Mouse (Mus musculus) forebrain, postnatal 0 days (tissue): ENCODE data around the gene Wfdc11. TPM values are rescaled to one million over a fixed set of nuclear protein-coding genes. Genes with fewer than 3 reads are reported as not detected.

Experiments
- ATAC-seq: fragments of 200-750 bp; cut with Nextera tagmentation; 2 replicates; pipeline ENCODE4 v1.8.0; 2017; ENCODE audit warnings: mild to moderate bottlenecking, moderate library complexity
- DNase-seq: peaks from one replicate; pipeline ENCODE4 v3.0.0-alpha.2; 2015
- H3K27ac ChIP-seq: fragments of 300-500 bp; sonication (generic); 2 replicates; pipeline ENCODE4 v1.5.1; 2014; ENCODE audit warnings: low read depth, mild to moderate bottlenecking, antibody characterized with exemption, low read length, moderate library complexity, mixed read lengths
- H3K27me3 ChIP-seq: fragments of 300-500 bp; sonication (generic); 2 replicates; pipeline ENCODE4 v1.6.1; 2014; ENCODE audit warnings: mild to moderate bottlenecking, low read length, mixed read lengths; ENCODE audit not compliant: insufficient read depth
- H3K36me3 ChIP-seq: fragments of 300-500 bp; sonication (generic); 2 replicates; pipeline ENCODE4 v1.6.1; 2014; ENCODE audit warnings: mild to moderate bottlenecking, moderate library complexity; ENCODE audit not compliant: insufficient read depth
- H3K4me1 ChIP-seq: fragments of 300-500 bp; sonication (generic); 2 replicates; pipeline ENCODE4 v1.6.1; 2014; ENCODE audit warnings: antibody characterized with exemption; ENCODE audit not compliant: insufficient read depth
- H3K4me2 ChIP-seq: fragments of 300-500 bp; sonication (generic); 2 replicates; pipeline ENCODE4 v1.6.1; 2014; ENCODE audit warnings: low read depth, mild to moderate bottlenecking, moderate library complexity
- H3K4me3 ChIP-seq: fragments of 300-500 bp; sonication (generic); 2 replicates; pipeline ENCODE4 v1.5.1; 2014; ENCODE audit warnings: low read depth, low read length, mixed read lengths
- H3K9ac ChIP-seq: fragments of 300-500 bp; sonication (generic); 2 replicates; pipeline ENCODE4 v1.6.1; 2014; ENCODE audit warnings: mild to moderate bottlenecking
- H3K9me3 ChIP-seq: fragments of 300-500 bp; sonication (generic); 2 replicates; pipeline ENCODE4 v1.6.1; 2016; ENCODE audit warnings: low read length
- CTCF ChIP-seq: sonication (generic); IDR thresholded peaks from 2 replicates; pipeline ENCODE4 v1.5.1; 2016; ENCODE audit warnings: antibody characterized with exemption, control low read depth, low read depth
- WGBS: fragments of 180-500 bp; shearing (Covaris S2); extraction: QIAGEN DNeasy Blood & Tissue Kit; methylation state at CpG from one replicate; pipeline ENCODE4 v1.1.7; 2014; 5-methylcytosine and 5-hydroxymethylcytosine counted together
- polyA plus RNA-seq: library from polyadenylated mRNA; unstranded; fragments of >200 nt; fragmentation: Nextera tagmentation; extraction: Ambion mirVana; gene quantifications from 2 replicates; pipeline ENCODE4 v1.2.1, GENCODE M21; 2015
- total RNA-seq: library from RNA; depleted of rRNA; stranded (reverse); fragments of >200 nt; gene quantifications from 2 replicates; pipeline ENCODE4 v1.2.3, GENCODE M21; 2014

Gene Wfdc11
- total and polyA plus RNA-seq, 2 experiments from 2014 or later = not detected

DNA sequence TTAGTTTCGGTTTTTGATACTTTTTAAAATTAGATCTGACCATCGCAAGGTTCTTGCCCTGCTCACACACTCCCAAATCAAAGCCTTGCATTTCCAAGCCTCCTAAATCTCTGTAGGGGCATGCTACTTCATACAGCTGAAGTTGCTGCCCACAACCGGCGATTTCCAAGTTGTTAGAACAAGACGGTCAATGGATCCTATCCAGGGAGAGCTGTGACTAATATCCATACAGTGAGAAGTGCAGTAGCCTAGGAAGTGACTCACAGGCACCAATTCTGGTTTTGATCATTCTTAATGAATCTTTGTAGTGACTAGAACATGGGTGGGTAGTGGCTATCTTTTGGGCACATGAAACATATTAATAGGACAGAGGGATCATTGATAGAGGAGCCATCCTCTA is 27.9 kb upstream of the Wfdc11 start:
- Histone ChIP-seq H3K9me3 (no peaks in the 10 kb centered on the region), H3K4me2 (no peak overlapping the region), H3K27ac (no peak overlapping the region), H3K4me1 (no peaks in the 10 kb centered on the region), H3K4me3 (no peak overlapping the region), H3K27me3 (no peaks in the 10 kb centered on the region), H3K36me3 (no peaks in the 10 kb centered on the region), H3K9ac (no peak overlapping the region)
- 89% methylated on average over 5 of the region's 5 CpGs for WGBS
- TF ChIP-seq CTCF = no peak
- DNase-seq (no peak), ATAC-seq (no peak)

DNA sequence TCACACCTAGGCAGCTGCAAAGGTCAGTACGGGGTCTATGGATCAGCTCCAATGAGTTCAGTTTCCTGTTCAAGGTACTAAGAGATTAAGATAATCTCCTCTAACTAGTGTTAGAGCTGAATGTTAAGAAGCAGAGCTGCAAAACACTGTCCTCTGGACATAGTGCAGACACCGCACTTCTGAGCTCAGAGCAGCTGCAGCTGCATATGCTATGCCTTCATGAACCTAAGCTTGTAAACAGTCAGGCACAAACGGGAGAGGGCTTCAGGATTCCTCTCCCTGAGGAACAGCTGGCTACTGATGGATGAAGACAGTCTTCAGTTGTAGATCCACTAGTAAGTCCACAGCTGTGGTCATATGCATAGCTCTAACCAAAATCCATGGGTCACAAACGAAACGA is 27.1 kb upstream of the Wfdc11 start:
- Histone ChIP-seq H3K9ac (no peak overlapping the region), H3K9me3 (no peaks in the 10 kb centered on the region), H3K27me3 (no peaks in the 10 kb centered on the region), H3K4me1 (no peaks in the 10 kb centered on the region), H3K4me3 (no peak overlapping the region), H3K27ac (no peak overlapping the region), H3K36me3 (no peaks in the 10 kb centered on the region), H3K4me2 (no peak overlapping the region)
- ATAC-seq (no peak), DNase-seq (no peak)
- no peak for TF ChIP-seq CTCF
- WGBS = 83% methylated on average over 5 of the region's 5 CpGs

DNA sequence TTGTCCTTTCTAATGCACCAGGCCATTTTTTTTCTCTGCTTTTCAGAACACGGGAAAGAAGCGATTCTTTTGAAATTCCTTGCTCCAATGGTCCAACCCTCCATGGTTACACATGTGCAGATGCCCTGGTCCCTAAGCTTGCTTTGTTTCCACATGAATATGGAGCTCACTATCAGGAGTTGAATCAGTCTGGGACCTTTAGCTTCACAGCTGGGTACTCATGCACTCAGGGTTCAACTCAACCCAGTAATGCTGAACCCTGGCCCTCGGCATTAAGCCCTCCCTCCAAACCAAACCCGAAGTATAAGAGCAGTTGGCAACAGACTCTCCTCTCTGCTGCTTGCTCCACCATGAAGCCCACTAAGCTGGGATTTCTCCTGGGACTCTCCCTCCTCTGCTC is 24.3 kb upstream of the Wfdc11 start, which contains the start of gene Spint4:
TSS of gene Spint4 (plus strand) at position 301 of the 400 bp plus-strand sequence.
- ATAC-seq = no peak

DNA sequence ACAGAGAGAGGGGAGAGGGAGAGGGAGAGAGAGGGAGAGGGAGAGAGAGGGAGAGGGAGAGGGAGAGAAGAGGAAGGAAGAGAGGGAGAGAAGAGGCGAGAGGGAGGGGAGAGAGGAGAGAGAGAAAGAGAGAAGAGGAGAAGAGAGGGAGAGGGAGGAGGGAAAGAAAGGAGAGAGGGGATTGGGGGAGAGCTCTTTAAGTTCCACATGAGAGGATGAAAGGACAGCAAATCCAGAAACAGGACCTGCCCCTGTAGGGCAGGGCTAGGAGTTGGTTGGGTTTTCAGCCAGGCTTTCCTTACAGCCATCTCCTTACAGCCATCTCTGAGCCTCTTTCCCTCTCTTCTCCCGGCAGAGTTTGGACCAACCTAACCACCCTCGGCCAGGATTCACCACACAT is 10.9 kb upstream of the Wfdc11 start, which contains the start of gene Wfdc13:
TSS of gene Wfdc13 (plus strand) at position 301 of the 400 bp plus-strand sequence.
- ATAC-seq = no peak
- DNase-seq = no peak
- Histone ChIP-seq H3K4me3 (no peak within 1 kb of the TSS), H3K36me3 (no peaks in the 10 kb centered on the region), H3K4me1 (no peaks in the 10 kb centered on the region), H3K9me3 (no peaks in the 10 kb centered on the region), H3K4me2 (no peak within 1 kb of the TSS), H3K27me3 (no peaks in the 10 kb centered on the region), H3K27ac (no peak within 1 kb of the TSS), H3K9ac (no peak within 1 kb of the TSS)
- 67% methylated on average over 3 of the region's 3 CpGs for WGBS
- TF ChIP-seq CTCF = no peak

More for the DNA sequence above, 24.3 kb upstream of the Wfdc11 start, which contains the start of gene Spint4:
- H3K4me1 ChIP-seq = no peaks in the 10 kb centered on the region
- no peak within 1 kb of the TSS for H3K9ac ChIP-seq
- DNase-seq = no peak
- H3K27ac ChIP-seq = no peak within 1 kb of the TSS
- no peak within 1 kb of the TSS for H3K4me3 ChIP-seq
- 78% methylated on average over 4 of the region's 4 CpGs for WGBS
- no peaks in the 10 kb centered on the region for H3K36me3 ChIP-seq
- no peak within 1 kb of the TSS for H3K4me2 ChIP-seq
- TF ChIP-seq CTCF = no peak
- H3K9me3 ChIP-seq = no peaks in the 10 kb centered on the region
- H3K27me3 ChIP-seq = no peaks in the 10 kb centered on the region

DNA sequence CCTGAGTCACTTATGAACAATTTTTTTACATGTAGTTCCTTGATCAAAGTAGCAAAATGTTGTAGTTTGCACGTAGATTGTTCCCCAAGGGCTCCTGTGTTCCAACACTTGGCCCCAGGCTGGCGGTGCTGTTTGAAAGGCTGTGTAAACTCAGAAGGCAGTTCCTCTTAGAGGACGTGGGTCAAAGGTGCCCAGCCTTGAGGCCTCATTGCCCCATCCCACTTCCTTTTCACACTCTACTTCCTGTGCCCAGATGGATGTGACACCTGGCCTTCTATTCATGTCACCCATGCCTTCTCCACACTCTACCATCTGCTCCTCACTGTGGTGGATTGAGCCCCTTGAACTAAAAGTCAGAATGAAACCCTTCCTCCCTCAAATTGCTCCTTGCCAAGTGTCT is 6.0 kb upstream of the Wfdc11 start:
- Histone ChIP-seq H3K4me2 (no peak overlapping the region), H3K36me3 (no peaks in the 10 kb centered on the region), H3K9me3 (no peaks in the 10 kb centered on the region), H3K27ac (no peak overlapping the region), H3K27me3 (no peaks in the 10 kb centered on the region), H3K9ac (no peak overlapping the region), H3K4me3 (no peak overlapping the region), H3K4me1 (no peaks in the 10 kb centered on the region)
- no peak for DNase-seq
- no peak for TF ChIP-seq CTCF
- ATAC-seq = no peak
- 61% methylated on average over 3 of the region's 3 CpGs for WGBS

DNA sequence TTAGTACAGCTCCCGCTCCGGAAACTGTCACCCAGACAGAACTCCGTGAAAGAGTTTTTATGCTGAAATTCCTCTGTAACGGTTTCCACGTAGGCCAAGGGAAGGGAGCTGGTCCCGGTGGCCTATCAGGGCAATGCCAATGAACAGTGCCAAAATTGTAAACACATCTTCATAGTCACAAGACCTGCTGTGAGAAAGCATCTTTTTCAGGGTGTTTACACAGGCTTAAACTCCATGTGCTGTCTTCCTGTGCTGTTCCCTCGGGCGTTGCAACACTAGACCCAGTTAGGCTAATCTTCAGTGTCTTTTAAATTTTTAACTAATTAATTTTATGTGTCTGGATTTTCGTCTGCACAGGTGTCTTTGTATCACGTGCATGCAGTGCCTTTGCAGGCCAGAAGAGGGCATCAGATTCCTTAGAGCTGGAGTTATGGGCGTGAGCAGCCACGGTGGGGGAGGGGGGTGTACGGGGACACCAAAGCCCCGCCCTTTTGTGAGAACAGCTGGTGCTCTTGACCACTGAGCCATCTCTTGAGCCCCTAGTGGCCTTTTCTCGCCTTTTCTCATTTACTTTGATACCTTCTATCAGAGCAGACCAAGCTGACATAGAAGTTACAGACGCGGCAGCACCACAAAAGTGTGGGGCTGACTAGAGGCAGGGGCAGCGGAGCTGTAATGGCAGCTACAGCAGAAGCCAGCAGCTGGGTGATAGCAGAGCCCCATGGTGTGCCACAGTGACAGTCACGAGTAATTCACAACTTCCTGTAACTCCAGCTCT is 5.2 kb upstream of the Wfdc11 start:
- no peaks in the 10 kb centered on the region for H3K9me3 ChIP-seq
- H3K27ac ChIP-seq = no peak overlapping the region
- no peaks in the 10 kb centered on the region for H3K36me3 ChIP-seq
- H3K27me3 ChIP-seq = no peaks in the 10 kb centered on the region
- no peaks in the 10 kb centered on the region for H3K4me1 ChIP-seq
- H3K9ac ChIP-seq = no peak overlapping the region
- peak; percentile 76 for DNase-seq
- peak; percentile 79 for TF ChIP-seq CTCF
- H3K4me3 ChIP-seq = peak overlapping the region; percentile 22
- ATAC-seq = peak; percentile 68
- H3K4me2 ChIP-seq = peak overlapping the region; percentile 43
- 21% methylated on average over 19 of the region's 19 CpGs for WGBS

DNA sequence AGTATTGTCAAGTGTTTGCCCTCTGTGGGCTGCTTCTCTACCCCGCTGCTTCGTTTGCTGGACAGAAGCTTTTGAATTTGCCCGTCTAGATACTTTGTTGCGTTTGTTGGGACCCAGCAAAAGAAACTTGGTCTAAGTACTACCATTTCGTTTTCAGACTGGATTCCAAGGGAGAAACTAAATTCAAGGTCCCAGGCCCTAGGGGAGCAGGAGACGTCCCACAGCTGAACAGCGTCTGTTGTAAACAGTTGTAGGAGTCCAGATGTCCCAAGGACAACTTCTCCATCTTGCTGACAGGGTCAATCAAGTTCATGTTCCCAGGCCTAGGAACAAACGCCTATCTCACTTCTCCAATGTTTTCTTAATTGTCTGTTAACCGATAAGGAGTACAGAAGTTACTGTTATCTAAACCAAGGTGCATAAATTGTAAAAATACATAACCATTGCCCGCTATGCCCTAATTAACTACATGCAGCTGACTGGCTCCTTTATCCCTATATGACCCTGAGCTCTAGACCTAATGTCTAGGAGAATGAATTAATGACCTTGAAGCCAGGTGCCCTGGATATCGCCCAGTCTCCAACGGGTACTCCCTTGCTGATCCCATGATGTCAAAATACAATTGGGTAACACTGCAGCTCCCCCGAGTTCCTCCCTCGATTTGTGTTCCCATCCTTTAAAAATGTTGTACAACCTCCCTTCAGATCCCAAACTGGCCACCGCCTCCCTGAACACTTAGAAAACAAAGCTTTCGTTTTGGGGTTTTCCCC is 3.2 kb upstream of the Wfdc11 start:
- Histone ChIP-seq H3K9me3 (no peaks in the 10 kb centered on the region), H3K27ac (no peak overlapping the region), H3K4me1 (no peaks in the 10 kb centered on the region), H3K27me3 (no peaks in the 10 kb centered on the region), H3K36me3 (no peaks in the 10 kb centered on the region), H3K4me2 (no peak overlapping the region), H3K9ac (no peak overlapping the region), H3K4me3 (no peak overlapping the region)
- no peak for ATAC-seq
- TF ChIP-seq CTCF = no peak
- 84% methylated on average over 16 of the region's 16 CpGs for WGBS
- DNase-seq = no peak
